Mouse (Mus musculus): ENCODE measurements around the gene Cox8a. TPM values are rescaled to one million over a fixed set of nuclear protein-coding genes. Genes with fewer than 3 reads are reported as not detected.

The Cox8a gene
- 256 and 259 TPM in 2 replicates for polyA plus RNA-seq (2012; rRNA removed)

GRCm38 (mm10) chr19:7217162-7217925 lies at the start of gene Cox8a:
Cox8a (minus strand) TSS chr19:7217616.

GRCm38 (mm10) chr19:7240782-7241690 lies 23.6 kb upstream of the Cox8a start, which contains the start of gene Naa40:
Naa40 (minus strand) TSS chr19:7241183.

GRCm38 (mm10) chr19:7205753-7206736 lies 11.4 kb downstream of the Cox8a start, which contains the start of gene Otub1:
Otub1 (minus strand) TSS chr19:7206316.

Other genes with a start within 250 kb of the Cox8a start
- 68.9 and 77.1 TPM in 2 replicates for gene Ppp1r14b, start 242.6 kb downstream of the Cox8a start, polyA plus RNA-seq (2012; rRNA removed)
- gene Plcb3, start 241.1 kb downstream of the Cox8a start, polyA plus RNA-seq (2012; rRNA removed) = 7.1 and 7.7 TPM in 2 replicates
- gene Fkbp2, start 237.1 kb downstream of the Cox8a start, polyA plus RNA-seq (2012; rRNA removed) = 52.6 and 54.0 TPM in 2 replicates
- gene Vegfb, start 230.0 kb downstream of the Cox8a start, polyA plus RNA-seq (2012; rRNA removed) = 5.9 and 8.0 TPM in 2 replicates
- gene Dnajc4, start 225.0 kb downstream of the Cox8a start, polyA plus RNA-seq (2012; rRNA removed) = 7.8 and 8.6 TPM in 2 replicates
- 5.8 and 6.5 TPM in 2 replicates for gene Nudt22, start 221.5 kb downstream of the Cox8a start, polyA plus RNA-seq (2012; rRNA removed)
- gene Trpt1, start 221.5 kb downstream of the Cox8a start, polyA plus RNA-seq (2012; rRNA removed) = 1.7 and 1.9 TPM in 2 replicates
- gene Fermt3, start 198.1 kb downstream of the Cox8a start, polyA plus RNA-seq (2012; rRNA removed) = 51.7 and 61.6 TPM in 2 replicates
- gene Stip1, start 177.6 kb downstream of the Cox8a start, polyA plus RNA-seq (2012; rRNA removed) = 90.9 and 96.6 TPM in 2 replicates
- 3.9 and 4.1 TPM in 2 replicates for gene Macrod1, start 160.8 kb downstream of the Cox8a start, polyA plus RNA-seq (2012; rRNA removed)
- gene Flrt1, start 111.9 kb downstream of the Cox8a start, polyA plus RNA-seq (2012; rRNA removed) = 0.01 and 0.03 TPM in 2 replicates
- gene Otub1, start 11.3 kb downstream of the Cox8a start, polyA plus RNA-seq (2012; rRNA removed) = 29.6 and 35.9 TPM in 2 replicates
- gene Naa40, start 23.6 kb upstream of the Cox8a start, polyA plus RNA-seq (2012; rRNA removed) = 14.9 and 18.8 TPM in 2 replicates
- gene Rcor2, start 49.7 kb upstream of the Cox8a start, polyA plus RNA-seq (2012; rRNA removed) = 1.8 and 2.3 TPM in 2 replicates
- 14.6 and 19.0 TPM in 2 replicates for gene Mark2, start 124.2 kb upstream of the Cox8a start, polyA plus RNA-seq (2012; rRNA removed)
- 2.9 and 3.1 TPM in 2 replicates for gene Spindoc, start 165.4 kb upstream of the Cox8a start, polyA plus RNA-seq (2012; rRNA removed)
- 5.8 and 6.2 TPM in 2 replicates for gene 2700081O15Rik, start 200.0 kb upstream of the Cox8a start, polyA plus RNA-seq (2012; rRNA removed)